Mouse (Mus musculus): Measurements from ENCODE around the gene Wdr20.
A peak's percentile ranks its signal among the peaks of the same experiment; 100 is the strongest.

Wdr20 gene

GRCm38 (mm10) chr12:110830293-110831024 is 92.7 kb downstream of the Wdr20 start:
- DNase-seq, result no peak

- no peak for DNase-seq
Observed at GRCm38 (mm10) chr12:110835182-110835581, 97.4 kb downstream of the Wdr20 start.

- DNase-seq, result no peak
Observed at GRCm38 (mm10) chr12:110836729-110837128, 99.0 kb downstream of the Wdr20 start.

DNA sequence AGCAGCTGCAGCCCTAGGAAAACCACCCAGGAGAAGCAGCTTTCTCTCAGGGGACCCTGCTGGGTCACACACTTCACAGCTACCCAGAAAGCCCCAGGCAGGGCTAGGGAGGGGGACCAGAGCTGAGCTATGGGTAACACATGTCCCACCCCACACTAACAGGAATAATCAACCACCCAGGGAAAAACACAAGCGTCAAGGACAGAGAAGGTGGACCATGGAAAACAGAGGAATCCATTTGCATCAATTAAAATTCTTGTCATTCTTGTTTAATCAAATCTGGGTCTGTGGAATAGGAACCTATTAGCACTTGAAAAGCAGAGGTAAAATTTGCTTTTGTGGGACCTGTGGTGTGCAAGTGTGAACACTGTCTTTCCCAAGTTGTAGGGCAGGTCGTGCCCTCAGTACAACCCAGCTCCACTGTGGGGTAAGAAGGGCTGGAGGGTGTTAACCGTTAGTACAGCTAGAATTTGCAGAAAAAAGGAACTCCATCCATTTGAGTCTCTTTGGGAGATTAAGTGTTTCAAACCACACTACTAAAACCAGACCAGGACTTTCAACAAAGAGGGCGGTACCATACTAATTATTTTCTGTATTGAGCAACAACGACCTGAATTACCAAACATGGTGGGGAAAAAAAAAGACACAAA is 99.6 kb downstream of the Wdr20 start:
- no peak for DNase-seq

GRCm38 (mm10) chr12:110837850-110838249 is 100.1 kb downstream of the Wdr20 start:
- no peak for DNase-seq

- peak; percentile 95 to 96 for DNase-seq
Observed at GRCm38 (mm10) chr12:110840348-110841198, 102.8 kb downstream of the Wdr20 start, which contains the start of gene Mok. TSS of gene Mok (minus strand) at chr12:110840939.

DNA sequence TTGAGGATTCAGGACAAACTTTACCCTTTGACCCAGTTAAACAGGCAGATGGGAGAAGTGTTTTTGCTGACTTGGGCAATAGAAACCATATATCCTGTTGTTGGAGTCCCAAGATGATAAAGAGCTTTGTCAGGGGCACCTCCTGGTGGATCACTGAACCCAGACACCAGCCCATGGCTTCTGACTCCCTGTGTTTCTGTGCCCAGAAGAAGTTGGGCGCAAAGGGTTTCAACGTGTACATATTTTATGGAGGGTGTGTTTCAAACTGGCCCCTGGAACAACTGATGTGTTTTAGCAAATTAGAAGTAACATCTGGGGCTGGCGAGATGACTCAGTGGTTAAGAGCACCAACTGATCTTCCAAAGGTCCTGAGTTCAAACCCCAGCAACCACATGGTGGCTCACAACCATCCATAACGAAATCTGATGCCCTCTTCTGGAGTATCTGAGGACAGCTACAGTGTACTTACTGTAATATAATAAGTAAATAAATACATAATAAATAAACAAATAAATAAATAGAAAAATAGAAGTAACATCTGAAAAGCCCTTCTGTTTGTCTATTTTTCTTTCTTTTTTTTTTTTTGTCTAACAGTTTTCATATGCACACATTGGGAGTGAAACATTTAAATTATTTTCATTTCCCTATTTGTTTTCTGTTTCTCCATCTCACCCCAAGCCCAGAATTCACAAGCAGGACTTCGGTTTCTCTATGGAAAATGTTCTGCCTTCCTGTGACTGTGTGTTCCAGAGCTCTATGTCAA is 104.2 kb downstream of the Wdr20 start:
- no peak for DNase-seq

DNA sequence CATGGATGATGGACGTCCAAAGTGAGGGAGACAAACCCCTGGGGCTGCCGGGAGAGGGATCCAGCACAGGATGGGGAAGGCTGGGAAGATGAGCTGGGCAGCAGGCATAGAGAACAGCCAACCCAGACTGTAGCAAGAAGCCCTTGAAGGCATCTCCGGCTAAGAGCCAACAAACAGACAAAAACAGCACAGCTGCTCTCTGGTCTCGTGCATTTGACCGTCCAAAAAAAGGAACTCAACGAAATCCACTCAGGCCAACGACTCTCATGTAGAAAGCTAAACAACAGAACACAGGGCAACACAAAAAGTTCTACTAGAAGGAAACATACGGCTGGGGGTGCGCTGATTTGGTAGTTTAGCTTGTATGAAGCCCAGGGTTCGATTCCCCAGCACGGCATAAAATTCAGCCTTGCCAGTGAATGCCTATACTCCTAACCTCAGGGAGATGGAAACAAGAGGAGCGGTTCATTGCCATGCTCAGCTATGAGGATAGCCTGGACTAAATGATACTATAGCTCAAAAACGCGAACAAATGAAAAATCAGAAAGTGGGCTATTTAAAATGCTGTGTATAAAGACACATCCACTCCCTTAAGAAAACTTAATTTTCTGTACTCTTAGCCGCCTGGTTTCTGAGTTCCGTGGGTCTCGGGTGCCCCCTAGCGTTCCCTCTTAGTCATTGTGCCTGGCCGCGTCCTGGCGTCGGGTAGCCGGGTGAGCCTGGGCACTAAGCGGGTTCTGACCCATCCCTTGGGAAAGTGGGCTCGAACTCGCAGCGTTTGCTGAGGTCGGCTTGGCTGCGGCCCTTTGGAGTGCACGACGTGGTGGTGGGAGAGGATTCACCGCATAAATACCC is 105.7 kb downstream of the Wdr20 start:
- peak; percentile 73 to 82 for DNase-seq

DNA sequence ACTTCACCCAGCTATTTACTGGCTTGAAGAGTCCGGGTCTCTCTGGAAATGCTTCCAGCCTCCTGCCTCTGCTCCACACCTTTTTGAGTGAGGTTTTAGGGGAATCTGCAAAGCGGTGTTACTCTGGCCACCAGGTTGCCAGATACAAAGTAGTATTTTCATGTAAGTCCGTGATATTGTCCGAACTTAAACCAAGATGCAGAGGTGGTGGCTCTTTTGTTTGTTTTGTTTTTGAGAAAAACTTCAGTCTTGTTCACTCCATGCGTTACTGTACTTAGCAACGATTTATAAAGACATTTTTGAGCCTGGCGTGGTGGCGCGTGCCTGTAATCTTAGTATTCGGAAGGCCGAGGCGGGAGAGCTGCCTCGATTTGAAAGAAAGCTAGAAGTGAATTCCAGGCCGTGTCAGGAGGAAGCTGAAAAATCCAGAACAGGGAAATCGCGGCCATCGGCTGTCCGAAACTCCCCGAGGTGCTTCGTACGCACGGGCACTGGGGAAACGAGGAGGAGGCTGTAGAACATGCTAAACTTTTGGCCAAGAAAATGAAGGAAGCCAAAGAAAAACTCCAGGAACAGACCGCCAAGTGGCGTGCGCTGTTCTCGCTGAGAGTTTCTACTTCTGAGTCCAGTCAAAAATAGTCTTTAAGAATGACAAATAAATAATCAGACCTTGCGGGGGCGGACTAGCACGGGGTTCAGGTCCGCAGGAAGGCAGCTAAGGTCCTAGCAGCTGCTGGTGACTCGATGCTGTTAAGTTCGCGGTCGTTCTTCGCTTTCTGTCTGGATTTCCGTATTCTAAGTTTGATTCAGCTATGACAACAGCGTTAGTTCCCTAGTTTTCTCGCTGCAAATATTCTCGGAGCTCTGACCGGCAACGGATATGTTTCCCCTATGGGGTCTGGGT is 106.7 kb downstream of the Wdr20 start:
- DNase-seq, result no peak

- DNase-seq, result peak; percentile 54 to 65
Observed at GRCm38 (mm10) chr12:110845131-110845880, 107.6 kb downstream of the Wdr20 start.

DNA sequence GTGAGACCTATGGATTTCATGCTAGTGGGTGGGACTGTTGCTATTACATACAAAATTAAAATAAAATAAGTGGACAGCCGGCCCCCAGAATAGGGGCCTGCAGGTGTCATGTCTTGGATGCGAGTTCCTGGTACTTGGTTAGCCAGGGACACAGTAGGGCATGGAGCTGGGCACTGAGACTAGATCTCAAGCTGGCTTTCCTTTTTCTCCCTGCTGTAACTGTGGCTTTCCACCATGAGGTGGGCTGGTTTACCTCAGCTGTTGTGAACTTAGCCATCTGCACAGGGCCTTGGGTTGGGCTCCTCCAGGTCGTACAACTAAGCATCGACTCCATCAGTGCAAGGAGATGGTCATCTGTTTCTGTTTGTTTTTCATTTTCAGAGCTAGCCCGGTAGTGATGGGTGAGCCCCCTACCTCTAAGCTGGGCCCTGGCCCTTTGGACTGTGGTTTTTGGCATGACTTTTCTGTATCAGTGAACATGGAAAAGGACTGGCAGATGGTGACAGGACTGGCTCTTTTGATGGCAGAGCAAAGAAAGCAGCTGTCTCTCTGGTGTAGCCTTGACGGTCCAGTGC is 108.5 kb downstream of the Wdr20 start:
- DNase-seq, result no peak

- peak; percentile 73 to 77 for DNase-seq
Observed at GRCm38 (mm10) chr12:110850010-110850928, 112.5 kb downstream of the Wdr20 start, which contains the start of gene Zfp839. TSS of gene Zfp839 (plus strand) at chr12:110850253.

DNA sequence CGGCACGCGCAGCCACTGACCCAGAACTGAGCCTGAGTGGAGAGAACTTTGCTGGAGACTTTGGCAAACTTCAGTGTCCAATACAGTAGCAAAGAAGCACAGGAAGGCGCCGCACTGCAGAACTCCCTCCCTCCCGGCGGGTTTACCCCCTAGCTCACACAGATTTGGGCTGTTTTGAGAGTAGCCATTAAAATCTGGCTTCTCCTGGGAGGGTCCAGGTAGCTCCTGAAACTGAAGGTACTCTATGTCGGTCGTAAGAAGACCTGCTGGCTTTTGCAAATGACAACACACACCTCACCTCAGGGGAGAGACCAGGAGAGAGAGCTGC is 113.1 kb downstream of the Wdr20 start:
- DNase-seq, result no peak

DNA sequence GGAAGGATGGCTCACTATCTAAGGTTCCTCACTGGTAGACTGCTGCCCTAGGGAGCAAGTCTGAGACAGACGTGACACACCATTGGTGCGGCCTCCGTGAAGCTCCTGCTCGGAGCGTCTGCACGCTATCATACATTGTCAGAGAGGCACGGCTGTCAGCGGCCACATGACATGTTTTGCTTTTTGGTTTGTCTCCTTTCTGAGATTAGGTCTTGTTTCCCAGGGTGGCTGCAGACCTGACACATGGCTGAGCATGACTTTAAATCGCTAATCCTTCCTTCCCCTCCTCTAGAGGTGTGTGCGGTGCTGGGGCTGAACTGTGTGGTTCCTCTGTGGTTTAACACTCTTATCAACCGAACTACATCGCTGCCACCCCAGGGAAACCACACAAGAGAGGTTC is 113.7 kb downstream of the Wdr20 start:
- DNase-seq, result no peak

DNA sequence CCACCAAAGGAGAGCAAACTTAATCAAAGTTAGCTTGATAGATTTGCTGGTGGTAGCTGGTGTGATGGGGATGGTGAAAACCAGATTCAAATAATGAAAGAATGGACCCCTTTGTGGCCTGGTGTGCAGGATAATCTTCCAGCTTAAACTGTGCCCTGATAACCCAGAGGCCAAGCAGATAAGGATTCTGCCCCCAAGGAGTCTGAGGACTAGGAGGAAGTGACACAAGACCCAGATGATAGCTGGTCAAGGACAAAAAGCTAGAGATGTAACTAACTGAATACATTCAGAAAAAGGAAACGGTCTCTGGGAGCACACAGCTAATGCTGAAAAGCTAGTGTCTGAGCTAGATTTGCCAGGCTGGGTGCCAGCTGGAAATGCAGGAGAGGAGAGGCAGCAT is 114.2 kb downstream of the Wdr20 start:
- DNase-seq, result no peak
